Mouse (Mus musculus): ENCODE measurements around the gene Nr1i2. TPM values are rescaled to one million over a fixed set of nuclear protein-coding genes. Genes with fewer than 3 reads are reported as not detected.
"Not testable (repeated sequence)": the region's sequence is repeated elsewhere in the genome, so short reads cannot be mapped to it uniquely, and the experiment has no call there.

Gene Nr1i2
- not detected in 2 replicates for polyA plus RNA-seq (2015; fragmentation: Nextera tagmentation; extraction: Ambion mirVana)

DNA sequence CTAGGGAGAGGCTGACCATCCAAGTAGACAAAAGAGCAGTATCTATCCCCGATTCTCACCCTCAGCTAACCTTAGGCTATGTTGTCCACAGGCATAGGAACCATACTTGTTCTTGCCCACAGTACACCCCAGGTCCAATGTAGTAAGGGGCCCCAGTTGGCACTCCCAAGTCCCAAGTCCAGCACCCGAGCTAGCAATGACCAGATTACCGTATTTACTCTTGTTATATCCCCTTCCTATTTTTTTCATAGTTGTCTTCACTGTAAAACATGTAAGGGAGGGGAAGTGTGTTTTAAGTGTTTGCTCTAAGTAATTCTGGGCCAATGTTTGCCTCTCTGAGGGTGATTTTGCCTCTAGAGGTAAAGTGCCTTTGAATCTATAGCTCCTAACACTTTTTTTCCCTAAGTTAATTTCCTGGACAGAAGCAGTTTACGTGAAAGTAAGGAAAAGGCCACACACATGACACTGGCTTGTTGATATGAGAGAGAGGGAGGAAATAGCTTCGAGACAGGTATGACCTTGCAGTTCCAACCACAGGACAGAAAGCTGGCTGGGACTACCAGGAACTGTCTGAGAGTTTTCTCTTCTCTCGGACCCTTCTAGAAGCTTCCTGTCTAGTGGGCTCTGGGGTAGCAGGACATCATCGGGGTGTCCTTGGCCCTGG is at the start of gene Nr1i2:
TSS of gene Nr1i2 (minus strand) at position 140 of the 664 bp plus-strand sequence.
- no peak for ATAC-seq
- H3K27me3 ChIP-seq (ENCODE audit: control insufficient read depth, insufficient read depth, low read depth, low read length) = no peaks in the 10 kb centered on the region
- H3K4me2 ChIP-seq (ENCODE audit: low read length) = no peak within 1 kb of the TSS
- H3K9me3 ChIP-seq (replicated peaks; ENCODE audit: control insufficient read depth, low read length, poor library complexity, severe bottlenecking) = no peaks in the 10 kb centered on the region
- H3K4me3 ChIP-seq (ENCODE audit: low read depth, low read length) = no peak within 1 kb of the TSS
- 73% methylated on average over 7 of the region's 7 CpGs for WGBS
- no peaks in the 10 kb centered on the region for H3K4me1 ChIP-seq (ENCODE audit: control insufficient read depth, insufficient read depth, low read length)
- no peak within 1 kb of the TSS for H3K9ac ChIP-seq (ENCODE audit: low read depth, low read length)
- no peak within 1 kb of the TSS for H3K27ac ChIP-seq (ENCODE audit: low read length)
- no peaks in the 10 kb centered on the region for H3K36me3 ChIP-seq (ENCODE audit: control insufficient read depth, insufficient read depth, low read length)

DNA sequence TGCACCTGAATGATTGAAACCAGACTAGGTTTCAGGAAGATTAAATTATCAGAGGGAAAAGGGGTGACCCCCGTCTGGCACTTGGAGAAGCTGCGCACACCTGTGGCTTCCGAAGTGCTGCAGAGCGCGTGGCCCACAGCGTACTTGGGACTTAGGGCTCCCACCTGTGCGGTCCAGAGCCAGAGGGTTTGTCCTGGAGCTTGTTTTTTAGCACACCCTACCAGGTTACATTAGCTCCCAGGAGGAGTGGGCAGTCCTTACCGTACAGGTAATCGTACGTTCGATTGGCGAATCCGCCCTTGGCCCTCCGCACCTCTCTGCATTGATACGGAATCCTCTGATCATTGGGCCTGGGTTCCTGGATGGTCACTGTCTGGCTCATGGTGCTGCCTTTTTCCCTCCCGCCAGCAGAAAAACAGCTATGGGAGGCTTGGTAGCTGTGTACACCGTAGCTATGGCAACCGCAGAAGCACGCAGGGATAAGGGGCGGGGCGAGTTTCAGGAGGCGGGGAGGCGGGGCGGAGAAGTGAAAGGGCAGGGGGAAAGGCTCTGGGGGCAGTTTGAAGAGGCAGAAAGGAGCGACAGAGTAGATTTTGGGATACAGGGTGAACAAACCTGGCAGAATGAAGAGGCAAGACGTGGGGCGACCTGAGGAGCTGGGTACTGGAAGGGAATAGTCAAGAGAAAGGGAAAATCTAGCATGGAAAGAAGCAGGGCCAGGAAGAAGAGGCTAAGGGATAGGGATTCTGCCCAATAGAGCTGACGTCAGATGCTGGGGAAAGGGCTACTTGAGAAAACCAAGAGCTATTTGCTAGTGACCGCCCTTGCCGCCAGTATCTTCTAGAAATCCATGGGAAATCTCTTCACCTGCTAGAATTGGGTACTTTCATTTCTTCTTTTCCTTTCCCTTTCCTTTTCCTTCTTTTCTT is 47.0 kb upstream of the Nr1i2 start, which contains the start of gene Maats1:
TSS of gene Maats1 (minus strand) at position 748 of the 929 bp plus-strand sequence.
- ATAC-seq = peak; percentile 91
- Histone ChIP-seq H3K9ac (ENCODE audit: low read depth, low read length) (peak within 1 kb of the TSS; percentile 42), H3K4me3 (ENCODE audit: low read depth, low read length) (peak within 1 kb of the TSS; percentile 39), H3K36me3 (ENCODE audit: control insufficient read depth, insufficient read depth, low read length) (no peaks in the 10 kb centered on the region), H3K4me2 (ENCODE audit: low read length) (peak within 1 kb of the TSS; percentile 53), H3K27ac (ENCODE audit: low read length) (peak within 1 kb of the TSS; percentile 5; the same call in 1 of the 2 replicates), H3K9me3 (replicated peaks; ENCODE audit: control insufficient read depth, low read length, poor library complexity, severe bottlenecking) (no peaks in the 10 kb centered on the region), H3K27me3 (ENCODE audit: control insufficient read depth, insufficient read depth, low read depth, low read length) (no peaks in the 10 kb centered on the region), H3K4me1 (ENCODE audit: control insufficient read depth, insufficient read depth, low read length) (peaks cover 2% of the 10 kb centered on the region; the same call in 1 of the 2 replicates)
- WGBS = 8% methylated on average over 30 of the region's 30 CpGs

- not testable (repeated sequence) for H3K27me3 ChIP-seq (ENCODE audit: control insufficient read depth, insufficient read depth, low read depth, low read length); H3K9ac ChIP-seq (ENCODE audit: low read depth, low read length); H3K27ac ChIP-seq (ENCODE audit: low read length); ATAC-seq; H3K36me3 ChIP-seq (ENCODE audit: control insufficient read depth, insufficient read depth, low read length); H3K9me3 ChIP-seq (replicated peaks; ENCODE audit: control insufficient read depth, low read length, poor library complexity, severe bottlenecking); H3K4me1 ChIP-seq (ENCODE audit: control insufficient read depth, insufficient read depth, low read length); H3K4me2 ChIP-seq (ENCODE audit: low read length); H3K4me3 ChIP-seq (ENCODE audit: low read depth, low read length)
- 92% methylated on average over 4 of the region's 4 CpGs for WGBS
Measured at GRCm38 (mm10) chr16:38338077-38338476, 43.5 kb upstream of the Nr1i2 start.

DNA sequence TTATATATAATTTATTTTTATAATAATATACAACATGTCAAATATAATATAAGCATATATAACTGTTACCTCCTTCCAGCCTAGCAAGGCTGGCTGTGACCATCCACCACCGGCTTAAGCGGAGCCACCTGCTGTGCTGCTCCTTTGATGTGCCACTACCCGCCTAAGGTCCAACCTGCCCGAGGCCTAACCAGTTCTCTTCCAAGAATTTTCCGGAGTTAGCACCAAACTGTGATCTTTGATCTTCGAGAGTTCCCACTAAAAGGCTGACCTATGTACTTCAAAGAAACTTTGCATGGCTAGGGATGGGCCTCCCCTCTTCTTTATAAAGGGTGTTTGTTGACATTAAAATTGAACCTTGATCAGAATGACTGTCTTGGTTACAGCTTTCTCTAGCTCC is 39.8 kb upstream of the Nr1i2 start:
- Histone ChIP-seq H3K27me3 (ENCODE audit: control insufficient read depth, insufficient read depth, low read depth, low read length) (no peaks in the 10 kb centered on the region), H3K4me2 (ENCODE audit: low read length) (no peak overlapping the region), H3K36me3 (ENCODE audit: control insufficient read depth, insufficient read depth, low read length) (no peaks in the 10 kb centered on the region), H3K4me3 (ENCODE audit: low read depth, low read length) (no peak overlapping the region), H3K4me1 (ENCODE audit: control insufficient read depth, insufficient read depth, low read length) (no peaks in the 10 kb centered on the region), H3K9me3 (replicated peaks; ENCODE audit: control insufficient read depth, low read length, poor library complexity, severe bottlenecking) (no peaks in the 10 kb centered on the region), H3K9ac (ENCODE audit: low read depth, low read length) (no peak overlapping the region), H3K27ac (ENCODE audit: low read length) (no peak overlapping the region)
- WGBS = 39% methylated on average over 6 of the region's 6 CpGs
- no peak for ATAC-seq

DNA sequence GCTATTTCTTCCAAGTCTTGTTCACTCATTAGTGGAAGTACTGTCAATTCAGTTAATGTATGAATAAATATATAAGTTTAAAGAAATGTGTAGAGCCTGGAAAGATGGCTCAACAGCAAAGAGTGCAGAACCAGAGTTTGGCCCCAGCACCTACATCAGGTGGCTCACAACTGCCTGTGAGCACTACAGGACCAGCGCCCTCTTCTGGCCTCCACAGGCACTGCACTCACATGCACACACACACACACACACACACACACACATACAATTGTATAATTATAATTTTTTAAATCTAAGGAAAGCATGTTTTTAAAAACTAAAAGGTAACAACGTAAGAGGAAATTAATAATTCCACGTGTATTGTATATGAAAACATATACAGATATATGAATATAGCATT is 34.7 kb upstream of the Nr1i2 start:
- Histone ChIP-seq H3K9me3 (replicated peaks; ENCODE audit: control insufficient read depth, low read length, poor library complexity, severe bottlenecking) (no peaks in the 10 kb centered on the region), H3K27ac (ENCODE audit: low read length) (no peak overlapping the region), H3K9ac (ENCODE audit: low read depth, low read length) (no peak overlapping the region), H3K4me2 (ENCODE audit: low read length) (no peak overlapping the region), H3K4me3 (ENCODE audit: low read depth, low read length) (no peak overlapping the region), H3K36me3 (ENCODE audit: control insufficient read depth, insufficient read depth, low read length) (no peaks in the 10 kb centered on the region), H3K27me3 (ENCODE audit: control insufficient read depth, insufficient read depth, low read depth, low read length) (no peaks in the 10 kb centered on the region), H3K4me1 (ENCODE audit: control insufficient read depth, insufficient read depth, low read length) (no peaks in the 10 kb centered on the region)
- 91% methylated on average over 3 of the region's 3 CpGs for WGBS
- no peak for ATAC-seq

DNA sequence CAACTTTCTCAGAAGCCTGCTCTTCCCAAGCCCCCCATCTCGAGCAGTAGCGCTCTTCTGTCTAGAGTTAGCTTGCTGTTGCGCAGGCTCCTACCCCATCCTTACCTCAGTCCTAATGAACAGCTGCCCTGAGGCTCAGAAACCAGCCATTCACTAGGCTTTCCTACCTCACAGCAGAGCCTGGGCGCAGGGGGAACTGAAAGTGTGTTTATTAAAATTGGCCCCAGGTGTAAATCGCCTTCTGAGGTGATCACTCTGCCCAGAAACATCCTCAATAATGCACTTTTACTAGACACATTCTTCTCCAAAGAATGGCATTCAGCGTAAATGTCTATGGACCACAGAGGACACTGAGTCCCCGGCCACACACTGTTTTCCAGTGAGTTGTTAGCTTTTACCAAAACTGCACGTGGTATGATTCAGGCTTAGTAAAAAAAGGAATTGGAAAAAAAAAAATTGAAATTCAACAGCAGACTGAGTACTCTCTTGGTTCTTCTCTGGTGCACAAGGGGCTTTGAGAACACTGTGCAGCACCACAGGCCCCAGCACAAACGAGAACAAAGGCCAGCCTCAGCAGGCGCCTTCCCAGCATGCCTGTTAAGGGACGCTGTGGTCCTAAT is 32.3 kb upstream of the Nr1i2 start:
- Histone ChIP-seq H3K36me3 (ENCODE audit: control insufficient read depth, insufficient read depth, low read length) (no peaks in the 10 kb centered on the region), H3K4me1 (ENCODE audit: control insufficient read depth, insufficient read depth, low read length) (no peaks in the 10 kb centered on the region), H3K9ac (ENCODE audit: low read depth, low read length) (no peak overlapping the region), H3K27me3 (ENCODE audit: control insufficient read depth, insufficient read depth, low read depth, low read length) (no peaks in the 10 kb centered on the region), H3K9me3 (replicated peaks; ENCODE audit: control insufficient read depth, low read length, poor library complexity, severe bottlenecking) (no peaks in the 10 kb centered on the region), H3K4me3 (ENCODE audit: low read depth, low read length) (no peak overlapping the region), H3K27ac (ENCODE audit: low read length) (no peak overlapping the region), H3K4me2 (ENCODE audit: low read length) (no peak overlapping the region)
- ATAC-seq = no peak
- 77% methylated on average over 11 of the region's 11 CpGs for WGBS

DNA sequence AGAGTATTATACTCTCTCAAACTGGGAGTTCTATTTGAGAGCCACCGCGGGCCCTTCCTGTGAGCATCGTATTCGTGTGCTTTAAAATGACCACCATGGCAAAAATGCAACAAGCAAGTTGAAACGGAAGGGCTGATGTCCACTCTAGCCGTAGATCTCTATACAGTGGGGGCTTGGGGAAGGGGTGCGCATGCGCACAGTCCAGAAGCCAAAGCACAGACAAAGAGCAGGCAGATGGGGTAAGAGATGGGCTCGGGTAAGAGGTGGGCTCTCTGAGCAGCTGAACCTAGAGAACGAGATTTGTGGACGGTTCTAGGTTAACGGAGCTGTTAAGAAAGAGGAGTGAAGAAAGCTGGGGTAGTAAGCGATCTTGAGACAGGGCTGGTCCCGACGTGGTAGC is 29.7 kb upstream of the Nr1i2 start:
- no peak overlapping the region for H3K4me2 ChIP-seq (ENCODE audit: low read length)
- no peaks in the 10 kb centered on the region for H3K36me3 ChIP-seq (ENCODE audit: control insufficient read depth, insufficient read depth, low read length)
- WGBS = 92% methylated on average over 15 of the region's 15 CpGs
- H3K4me3 ChIP-seq (ENCODE audit: low read depth, low read length) = no peak overlapping the region
- no peak overlapping the region for H3K27ac ChIP-seq (ENCODE audit: low read length)
- no peaks in the 10 kb centered on the region for H3K9me3 ChIP-seq (replicated peaks; ENCODE audit: control insufficient read depth, low read length, poor library complexity, severe bottlenecking)
- no peak overlapping the region for H3K9ac ChIP-seq (ENCODE audit: low read depth, low read length)
- H3K27me3 ChIP-seq (ENCODE audit: control insufficient read depth, insufficient read depth, low read depth, low read length) = no peaks in the 10 kb centered on the region
- ATAC-seq = no peak
- H3K4me1 ChIP-seq (ENCODE audit: control insufficient read depth, insufficient read depth, low read length) = no peaks in the 10 kb centered on the region

- peak; percentile 88 for ATAC-seq
- Histone ChIP-seq H3K9ac (ENCODE audit: low read depth, low read length) (0 out of 2 replicates have a peak overlapping the region, but pooled peaks have one; percentile 41), H3K4me3 (ENCODE audit: low read depth, low read length) (peak overlapping the region; percentile 22)
Measured at GRCm38 (mm10) chr16:38321452-38321935, 26.9 kb upstream of the Nr1i2 start.

More at GRCm38 (mm10) chr16:38321452-38321935, 26.9 kb upstream of the Nr1i2 start:
- WGBS = 27% methylated on average over 17 of the region's 17 CpGs
- Histone ChIP-seq H3K36me3 (ENCODE audit: control insufficient read depth, insufficient read depth, low read length) (no peaks in the 10 kb centered on the region), H3K27ac (ENCODE audit: low read length) (no peak overlapping the region), H3K4me2 (ENCODE audit: low read length) (peak overlapping the region; percentile 49), H3K4me1 (ENCODE audit: control insufficient read depth, insufficient read depth, low read length) (no peaks in the 10 kb centered on the region), H3K9me3 (replicated peaks; ENCODE audit: control insufficient read depth, low read length, poor library complexity, severe bottlenecking) (no peaks in the 10 kb centered on the region), H3K27me3 (ENCODE audit: control insufficient read depth, insufficient read depth, low read depth, low read length) (no peaks in the 10 kb centered on the region)

Data from midbrain, embryonic 16.5 days (tissue).